Mouse (Mus musculus) lung, postnatal 25 days (tissue): ENCODE results near the gene Crmp1.
A peak's percentile ranks its signal among the peaks of the same experiment; 100 is the strongest.

ENCODE experiments used
- DNase-seq: peaks from one replicate; pipeline ENCODE4 v3.0.0; 2022; ENCODE audit warnings: low spot score

The Crmp1 gene

DNA sequence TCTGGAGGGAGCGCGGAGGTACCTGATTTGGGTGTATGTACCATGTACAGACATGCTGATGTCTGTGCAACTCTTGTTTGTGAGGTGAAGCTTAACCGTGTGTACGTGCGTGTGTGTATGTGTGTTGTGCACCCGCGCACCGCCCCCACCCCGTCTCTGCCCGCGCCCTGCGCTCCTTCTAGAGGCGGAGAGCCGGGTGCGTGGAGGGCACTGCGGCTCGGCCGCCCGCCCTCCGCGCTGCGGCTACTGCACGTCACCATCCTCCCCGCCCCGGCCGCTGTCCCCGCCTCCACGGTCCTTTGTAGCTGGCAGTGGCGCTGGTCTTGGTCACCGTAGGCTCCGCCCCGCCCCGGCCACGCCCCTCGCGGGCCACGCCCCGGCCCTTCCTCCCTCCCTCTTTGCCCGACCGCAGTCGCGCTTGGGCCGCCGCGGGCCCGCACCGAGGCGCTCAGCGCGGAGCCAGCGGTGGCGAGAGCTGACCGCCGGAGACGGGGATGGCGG is at the start of gene Crmp1:
Crmp1 (plus strand) TSS at position 290 of the 501 bp plus-strand sequence.
- DNase-seq = no peak

DNA sequence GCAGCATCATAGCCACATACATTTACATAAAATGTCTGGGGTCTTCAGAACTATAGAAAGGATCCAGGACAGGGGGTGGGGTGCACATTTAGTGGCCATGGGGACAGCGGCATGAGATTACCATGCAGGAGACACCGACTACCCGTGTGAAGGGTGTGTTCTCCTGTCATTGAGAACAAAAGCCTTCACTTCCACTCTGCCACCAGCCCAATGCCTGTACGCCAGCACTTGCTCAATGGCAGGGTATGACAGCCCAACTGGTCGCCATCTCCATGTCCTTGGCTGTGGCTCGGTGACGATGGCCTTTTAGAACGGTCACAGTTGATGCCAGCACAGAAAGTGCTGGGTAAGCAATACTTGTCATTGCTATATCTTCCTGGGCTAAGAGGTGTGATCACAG is 45.5 kb upstream of the Crmp1 start:
- DNase-seq = no peak

DNA sequence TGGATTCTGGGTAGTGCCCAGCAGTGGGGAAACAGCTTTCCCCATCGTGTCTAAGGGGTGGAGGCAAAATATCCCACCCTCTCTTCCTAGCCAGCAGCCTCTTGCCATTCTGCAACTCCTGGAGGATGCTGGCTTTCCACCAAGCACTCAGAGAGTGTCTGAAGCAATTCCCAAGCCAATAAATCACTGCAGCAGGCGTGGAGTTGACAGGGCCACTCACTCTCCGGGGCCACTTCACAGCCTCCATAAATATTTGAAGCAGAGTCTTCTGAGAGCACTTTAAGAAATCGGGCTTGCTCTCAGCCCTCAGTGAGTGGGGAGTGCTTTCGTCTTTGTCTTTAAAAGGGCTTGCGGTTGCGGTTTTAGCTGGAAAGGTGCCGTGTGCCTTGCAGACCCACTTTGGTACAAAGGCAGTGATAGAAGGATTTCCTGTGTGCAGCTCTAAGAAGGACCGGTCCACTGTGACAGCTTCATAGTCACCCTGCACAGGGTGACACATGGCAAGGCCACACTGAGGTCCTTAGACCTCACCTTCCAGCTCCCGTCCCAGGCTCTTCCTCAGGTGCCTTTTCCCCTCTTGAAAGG is 45.0 kb upstream of the Crmp1 start:
- peak; percentile 56 for DNase-seq

DNA sequence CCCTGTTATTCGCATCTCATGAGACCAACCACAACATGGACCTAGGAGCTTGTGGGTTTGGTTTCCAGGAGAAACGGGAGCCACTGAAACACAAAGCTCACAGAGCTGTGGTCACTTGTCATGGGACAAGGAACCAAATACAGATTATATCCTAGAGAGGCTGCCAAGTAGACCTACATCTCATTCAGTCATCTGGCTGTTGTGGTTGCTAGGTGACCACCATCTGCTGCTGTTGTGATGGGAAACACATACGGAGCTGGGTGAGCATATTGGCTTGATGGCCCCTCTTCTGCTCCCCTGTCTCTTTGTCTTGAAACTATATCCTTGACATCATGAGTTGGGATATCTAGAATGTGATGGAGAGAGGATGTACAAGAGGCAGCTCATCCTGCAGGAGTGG is 44.3 kb upstream of the Crmp1 start:
- no peak for DNase-seq

DNA sequence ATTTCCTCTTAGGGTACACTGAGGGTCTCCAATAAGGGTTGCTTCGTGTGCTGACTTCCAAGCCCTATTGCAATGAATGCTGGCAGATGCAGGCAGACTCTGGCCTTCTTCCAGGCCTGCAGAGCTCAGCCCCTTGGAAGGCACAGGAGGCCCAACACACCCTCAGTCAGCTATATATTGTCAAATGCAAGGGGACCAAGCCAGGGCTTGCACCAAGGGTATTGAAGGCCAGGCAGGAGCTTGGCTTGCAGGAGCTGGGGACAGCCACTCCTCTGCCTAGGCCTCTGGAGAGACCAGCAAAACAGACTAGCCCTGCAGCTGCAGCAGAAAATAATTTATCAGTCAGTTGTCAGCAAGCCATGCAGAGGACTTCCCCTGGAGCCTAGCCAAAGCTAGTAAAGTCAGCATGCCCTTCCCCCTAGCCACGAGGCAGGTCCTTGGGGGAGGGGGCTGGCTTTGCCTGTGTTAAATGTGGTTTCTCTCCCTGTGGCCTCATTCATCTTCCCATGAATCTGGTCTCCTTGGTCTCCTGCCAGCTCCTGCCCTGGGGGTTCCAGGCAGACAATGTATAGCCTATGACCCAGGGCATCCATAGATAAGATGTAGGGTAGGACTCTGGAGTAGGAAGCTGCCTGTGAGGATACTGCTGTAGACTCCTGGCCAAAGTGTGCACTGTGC is 43.6 kb upstream of the Crmp1 start:
- DNase-seq = no peak

DNA sequence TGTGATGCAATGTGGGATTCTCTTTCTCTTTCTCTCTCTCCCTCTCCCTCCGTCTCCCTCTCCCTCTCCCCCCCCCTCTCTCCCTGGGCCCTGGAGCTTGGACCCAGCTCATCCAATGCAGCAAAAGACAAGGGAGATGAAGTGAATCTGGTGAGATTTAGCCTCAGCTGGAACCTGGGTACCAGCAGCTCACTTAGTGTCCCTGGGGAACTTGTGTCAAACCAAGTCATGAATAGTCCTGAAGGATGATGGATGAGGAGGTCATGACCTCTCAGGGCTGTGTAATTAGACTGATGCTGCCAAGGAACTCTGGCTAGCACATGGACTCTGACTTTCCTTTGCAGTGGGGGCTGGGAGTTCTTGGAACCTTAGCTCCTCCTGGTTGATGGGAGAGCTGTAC is 39.5 kb upstream of the Crmp1 start:
- DNase-seq = no peak

DNA sequence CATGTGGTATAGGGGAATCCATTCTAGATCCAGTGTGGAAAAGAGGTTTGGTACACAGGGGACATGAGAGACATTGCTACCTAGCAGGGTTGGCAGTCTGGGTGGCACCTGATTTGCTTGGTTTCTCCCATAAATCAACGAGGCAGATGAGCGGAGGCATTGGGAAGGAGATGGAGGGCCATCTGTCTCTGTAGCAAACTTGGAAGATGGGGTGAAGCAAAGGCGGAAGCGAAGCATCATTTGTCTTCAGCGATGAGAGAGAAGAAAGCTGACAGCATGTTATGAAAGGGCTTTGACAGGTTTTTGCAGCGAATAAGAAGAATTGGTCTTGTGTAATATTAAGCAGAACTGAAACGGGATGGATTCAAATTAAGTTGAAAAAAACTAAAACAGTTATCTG is 36.9 kb upstream of the Crmp1 start:
- no peak for DNase-seq

DNA sequence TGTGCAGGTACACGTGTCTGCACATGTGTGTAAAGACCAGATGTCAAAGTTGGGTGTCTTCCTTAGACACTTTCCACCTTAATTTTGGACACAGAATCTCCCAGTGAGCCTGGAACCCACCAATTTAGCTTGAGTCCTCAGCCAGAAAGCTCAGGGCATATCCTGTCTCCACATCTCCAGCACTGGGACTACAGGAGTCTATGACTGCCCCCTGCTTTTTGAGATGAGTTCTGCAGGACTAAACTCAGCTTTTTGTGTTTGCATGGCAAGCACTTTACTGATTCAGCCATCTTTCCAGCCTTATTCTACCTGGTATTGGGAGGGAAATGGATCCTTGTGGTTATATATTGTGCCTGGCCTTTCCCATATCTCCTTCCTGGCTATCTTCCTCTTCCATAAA is 36.3 kb upstream of the Crmp1 start:
- DNase-seq = no peak

DNA sequence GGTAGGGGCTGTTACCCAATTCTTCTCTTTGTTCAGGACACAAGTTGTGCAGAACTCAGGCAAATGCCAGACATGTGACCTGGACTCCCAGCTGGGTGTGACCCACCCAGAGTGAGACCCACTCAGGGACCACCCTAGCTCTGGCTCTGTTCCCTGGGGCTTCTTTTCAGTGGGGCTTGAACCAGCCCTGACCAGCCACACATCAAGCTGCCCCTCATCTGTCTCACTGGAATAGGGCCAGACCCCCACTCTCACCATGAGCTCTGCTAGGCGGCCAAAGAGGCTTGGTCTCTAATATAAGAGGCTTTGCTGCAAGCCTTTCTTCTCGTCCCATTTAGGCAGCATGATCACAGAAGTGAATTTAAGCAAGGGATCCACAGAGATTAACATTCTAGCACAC is 35.4 kb upstream of the Crmp1 start:
- no peak for DNase-seq

DNA sequence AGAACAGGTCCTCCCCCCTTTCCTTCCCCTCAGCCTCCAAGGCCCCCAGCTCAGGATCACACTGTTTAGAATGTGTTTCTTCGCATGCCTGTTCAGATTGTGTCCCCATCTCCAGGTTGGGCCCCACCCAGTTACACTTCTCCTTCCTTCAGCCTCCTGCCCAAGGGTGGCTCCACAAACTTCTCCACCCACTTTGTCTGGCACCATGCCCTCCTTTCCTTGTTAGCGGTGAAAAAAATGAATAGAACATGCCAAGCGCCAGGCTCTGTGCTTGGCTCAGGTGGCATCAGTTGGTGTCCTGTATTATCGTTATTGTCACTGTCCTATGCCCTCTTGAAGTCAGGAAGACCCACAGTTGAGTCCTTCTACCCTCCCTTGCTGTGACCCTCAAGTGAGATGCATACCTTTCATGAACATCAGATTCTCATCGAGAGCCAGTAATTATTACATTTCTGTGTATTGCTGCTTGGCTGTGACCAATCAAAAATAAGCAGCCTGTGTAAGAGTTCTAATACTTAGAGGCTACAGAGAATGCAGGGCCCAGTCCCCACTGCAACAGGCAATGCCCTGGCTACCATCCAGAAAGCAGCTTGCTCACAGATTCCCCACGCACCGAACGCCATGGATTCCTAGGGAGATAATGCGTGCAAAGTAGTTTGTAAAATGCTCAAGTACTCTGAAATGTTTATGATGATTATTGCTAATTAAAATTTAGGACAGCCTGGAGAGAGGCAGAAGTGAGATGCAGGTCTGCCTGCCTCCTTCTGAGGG is 28.6 kb upstream of the Crmp1 start:
- no peak for DNase-seq

DNA sequence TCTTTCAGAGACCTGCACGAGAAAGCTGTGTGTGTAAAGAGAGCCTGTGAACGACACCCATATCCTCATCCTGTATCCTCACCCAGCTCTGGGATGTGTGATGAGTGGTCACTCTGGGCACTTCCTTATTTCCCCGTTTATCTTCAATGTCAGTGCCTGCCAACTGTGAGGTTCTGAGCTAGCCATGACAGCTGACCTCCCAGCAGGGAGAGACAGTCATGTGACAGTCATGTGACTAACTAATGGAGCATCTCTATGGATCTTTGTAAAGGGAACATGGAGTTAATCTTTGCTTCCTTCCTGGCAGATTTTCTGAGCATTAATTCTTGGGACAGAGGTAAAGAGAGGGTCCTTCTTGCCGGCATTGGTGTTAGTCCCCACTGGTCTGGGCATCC is 28.0 kb upstream of the Crmp1 start:
- no peak for DNase-seq

DNA sequence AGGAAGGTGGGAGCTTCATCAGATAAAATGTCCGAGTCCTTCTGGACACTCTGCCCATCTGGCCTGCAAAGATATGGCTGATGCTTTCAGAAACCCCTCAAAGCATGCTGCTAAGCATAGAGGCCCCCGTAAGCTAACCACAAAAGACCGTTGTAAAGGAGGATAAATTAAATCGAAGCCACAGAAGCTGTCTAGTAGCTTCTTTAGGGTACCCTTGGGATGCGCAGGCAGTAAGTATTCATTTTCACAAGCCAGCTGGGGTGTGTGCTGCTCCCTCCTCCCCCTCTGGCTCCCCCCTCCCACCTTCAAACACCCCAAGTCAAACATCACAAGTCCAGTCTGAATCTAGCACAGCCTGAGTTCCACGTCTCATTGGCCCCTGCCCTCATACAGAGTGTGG is 27.1 kb upstream of the Crmp1 start:
- no peak for DNase-seq

DNA sequence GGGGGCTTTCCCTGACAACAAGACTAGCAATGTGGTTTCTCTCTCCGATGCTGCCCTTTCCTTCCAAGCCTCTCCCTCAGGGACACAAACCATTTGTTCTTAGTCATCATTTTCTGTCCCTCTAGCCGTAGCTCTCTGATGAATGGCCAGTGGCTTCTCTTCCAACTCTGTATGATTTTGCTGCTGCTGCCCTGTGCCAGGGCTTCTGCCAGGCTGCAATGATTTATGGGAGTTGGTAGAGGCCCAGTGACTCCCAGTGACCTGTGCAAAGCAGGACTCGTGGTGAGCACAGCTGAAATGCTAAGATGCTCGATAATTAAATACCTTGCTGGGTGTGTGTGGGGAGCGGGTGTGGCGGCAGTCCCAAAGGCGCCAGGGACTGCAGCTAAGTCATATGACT is 26.5 kb upstream of the Crmp1 start:
- DNase-seq = no peak

DNA sequence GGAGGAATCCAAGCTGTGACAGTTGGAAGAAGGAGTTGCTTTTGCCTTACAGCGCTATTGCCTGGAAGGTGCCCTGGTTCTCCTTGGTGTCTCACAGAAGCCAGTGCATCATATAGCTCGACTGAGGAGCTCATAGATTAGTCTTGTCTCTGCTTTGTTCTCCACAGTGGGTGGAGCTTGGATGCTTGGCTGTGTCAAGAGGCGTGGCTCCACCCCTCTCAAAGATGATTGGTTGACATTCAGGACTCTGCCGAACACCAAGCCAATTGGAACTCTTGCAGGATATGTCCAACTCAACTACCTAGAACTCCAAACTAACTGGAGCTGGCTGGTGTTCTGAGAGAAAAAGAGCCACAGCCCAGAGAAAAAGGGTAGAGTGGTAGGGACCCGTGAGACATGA is 22.1 kb upstream of the Crmp1 start:
- DNase-seq = no peak

DNA sequence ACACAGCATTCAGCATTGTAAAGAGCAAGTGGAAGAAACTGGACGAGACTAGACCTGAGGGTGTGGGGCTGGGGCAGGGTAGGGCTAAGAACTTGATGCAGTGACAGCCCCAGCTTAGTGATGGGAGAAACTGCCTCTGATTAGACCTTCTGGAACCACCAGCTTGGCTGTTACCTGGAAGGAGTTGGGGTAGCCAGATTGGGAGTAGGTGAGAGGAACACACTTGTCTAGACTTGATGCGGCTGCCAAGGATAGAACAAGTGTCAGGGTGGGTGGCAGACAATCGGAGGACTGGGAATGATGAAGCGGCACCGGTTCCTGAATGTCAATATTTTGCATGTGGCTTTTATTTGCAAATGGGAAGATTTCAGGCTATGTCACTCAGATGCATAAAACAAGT is 21.2 kb upstream of the Crmp1 start:
- DNase-seq = no peak

DNA sequence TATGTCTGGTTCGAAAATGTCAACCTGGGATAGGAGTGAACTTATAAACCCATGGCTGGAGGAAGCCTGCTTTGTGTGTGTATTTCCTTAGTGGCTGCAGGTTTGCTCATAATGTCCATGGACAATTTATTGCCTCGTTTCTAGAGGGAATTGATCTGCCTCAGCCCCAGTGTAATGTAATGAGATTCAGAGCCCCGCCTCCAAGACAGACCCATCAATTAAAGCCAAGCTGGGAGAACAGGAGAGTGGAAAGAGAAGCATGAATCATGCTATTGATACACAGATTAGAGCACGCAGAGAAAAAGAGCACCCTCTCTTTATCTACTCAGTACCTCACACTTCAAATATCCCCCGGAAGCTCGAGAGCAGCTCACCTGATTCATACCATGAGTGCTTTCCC is 20.2 kb upstream of the Crmp1 start:
- no peak for DNase-seq

DNA sequence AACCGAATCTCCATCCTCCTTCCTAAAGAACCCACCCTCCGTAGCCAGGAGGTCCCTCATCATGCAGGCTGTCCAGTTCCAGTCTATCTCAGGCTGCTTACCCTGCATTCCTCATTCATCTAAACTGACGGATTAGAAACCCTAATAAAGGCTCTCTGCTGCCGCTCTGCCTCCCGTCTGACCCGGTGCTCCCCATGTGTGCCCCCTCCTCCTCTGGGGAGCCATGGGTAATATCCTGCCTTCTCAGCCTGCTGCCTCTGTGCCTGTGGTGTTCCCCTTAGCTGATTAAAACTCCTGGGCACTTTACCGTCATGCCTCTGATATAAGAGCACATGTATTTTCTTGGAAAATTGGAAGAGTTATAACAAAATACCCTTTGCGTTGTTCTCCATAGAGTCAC is 19.4 kb upstream of the Crmp1 start:
- no peak for DNase-seq

DNA sequence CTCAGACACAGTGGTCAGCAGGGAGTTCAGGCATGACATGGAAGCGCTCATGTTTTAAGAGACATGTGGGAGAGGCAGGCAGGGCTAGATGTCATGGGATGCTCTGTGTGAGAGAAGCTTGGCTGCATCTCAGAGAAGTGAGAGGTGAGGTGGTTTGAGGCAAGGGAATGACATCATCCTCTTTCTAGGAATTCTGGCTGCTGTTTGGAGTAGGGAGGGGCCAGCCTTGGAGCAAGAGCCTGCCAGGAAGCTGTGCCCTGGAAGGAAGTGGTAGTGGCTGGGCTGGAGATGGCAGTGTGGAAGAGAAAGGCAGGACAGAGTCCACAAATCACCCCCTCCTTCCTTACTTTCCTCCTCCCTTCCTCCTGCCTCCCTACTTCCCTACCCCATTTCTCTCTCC is 16.0 kb upstream of the Crmp1 start:
- DNase-seq = no peak

DNA sequence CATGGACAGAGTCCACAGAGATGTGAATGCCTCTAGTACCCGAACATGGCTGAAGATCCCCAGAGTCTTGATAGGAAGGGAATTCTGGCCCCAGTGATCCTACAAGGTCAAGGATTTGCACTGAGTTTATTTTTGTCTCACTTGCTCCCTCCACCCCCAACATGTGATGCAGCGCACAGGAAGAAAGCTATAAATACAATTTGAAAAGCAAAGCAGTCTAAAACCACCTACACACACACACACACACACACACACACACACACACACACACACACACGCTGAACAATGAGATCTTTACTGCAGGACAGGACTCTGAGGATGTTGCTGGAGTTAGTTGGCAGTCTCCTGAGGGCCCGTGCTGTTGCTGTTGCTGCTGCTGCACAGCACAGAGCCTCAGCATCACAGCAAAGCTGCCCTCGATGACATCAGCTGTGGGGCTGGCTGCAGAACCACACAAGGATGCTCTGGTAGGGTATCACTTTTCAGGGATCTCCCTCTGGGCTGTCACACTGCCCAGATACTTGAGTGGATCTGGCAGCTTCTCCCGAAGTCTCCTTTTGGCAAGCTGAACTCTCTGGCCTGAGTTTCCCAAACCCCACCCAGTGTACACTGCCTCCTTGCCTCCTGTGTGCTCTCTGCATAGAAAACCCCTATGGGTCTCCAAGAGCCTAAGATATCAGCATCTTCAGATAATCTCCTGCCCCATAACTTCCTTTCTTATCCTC is 13.6 kb upstream of the Crmp1 start:
- DNase-seq = no peak

DNA sequence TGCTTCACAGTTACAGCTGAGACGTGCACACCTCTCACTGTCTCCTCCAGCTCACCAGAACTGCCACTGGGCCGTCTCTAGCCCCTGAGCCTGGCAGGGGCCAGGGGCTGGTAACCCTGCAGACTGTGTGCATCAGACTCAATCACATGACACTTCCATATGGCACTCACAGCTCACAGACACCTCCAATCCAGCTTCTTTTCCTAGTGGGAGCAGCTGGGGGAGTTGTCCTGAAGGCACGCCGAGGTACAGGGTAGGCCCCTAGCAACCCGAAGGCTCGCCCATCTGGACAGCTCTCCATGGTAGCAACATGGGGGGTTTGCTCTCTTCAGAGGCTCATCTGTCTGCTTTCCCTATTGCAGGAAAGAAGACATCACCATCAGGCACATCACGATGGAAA is 12.8 kb upstream of the Crmp1 start:
- DNase-seq = no peak

DNA sequence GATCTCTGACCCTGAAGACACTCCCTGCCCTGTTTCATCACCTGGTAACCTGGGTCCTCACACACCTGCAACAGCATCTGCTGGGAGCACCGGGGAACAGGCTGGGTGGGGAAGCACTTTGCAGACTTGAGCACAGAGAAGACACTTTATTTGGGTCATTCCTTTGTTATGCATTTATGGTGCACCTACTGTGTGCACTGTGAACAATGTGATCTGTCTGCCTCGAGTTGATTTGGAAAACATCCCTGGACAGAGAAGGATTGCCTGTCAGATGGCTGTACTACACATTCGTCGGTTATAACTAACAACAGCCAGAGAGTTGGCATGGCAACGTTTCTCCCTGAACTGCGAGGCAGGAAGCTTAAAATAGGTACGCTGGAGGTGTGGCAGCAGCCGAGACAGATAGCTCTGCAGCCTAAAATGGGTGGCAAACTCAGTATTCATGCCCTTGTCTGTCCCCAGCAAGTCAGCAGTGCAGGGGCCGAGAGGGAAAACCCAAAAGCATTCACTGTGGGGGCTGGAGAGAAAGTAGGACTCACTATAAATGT is 8.7 kb upstream of the Crmp1 start:
- no peak for DNase-seq

DNA sequence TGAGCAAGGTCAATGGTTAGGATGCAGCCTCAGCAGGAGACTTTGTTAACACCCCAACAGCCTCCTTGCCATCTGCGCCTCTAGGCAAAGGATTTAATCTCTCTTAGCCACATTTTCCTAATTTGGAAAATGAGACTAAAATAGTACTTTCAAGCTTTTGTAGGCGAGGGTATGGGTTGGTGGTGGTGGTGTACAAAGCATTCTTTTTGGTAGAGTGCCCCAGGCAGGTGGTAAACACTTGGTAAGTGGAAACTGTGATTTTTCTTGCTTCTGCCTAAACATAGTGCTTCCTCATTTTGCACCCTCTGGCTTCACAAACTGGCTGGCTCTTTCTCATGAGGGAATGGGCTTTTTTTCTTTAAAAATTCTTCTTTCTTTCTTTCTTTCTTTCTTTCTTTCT is 3.1 kb upstream of the Crmp1 start:
- DNase-seq = no peak
